Mouse (Mus musculus) lung, embryonic 14.5 days (tissue): ENCODE measurements around the gene Exoc8. TPM values are rescaled to one million over a fixed set of nuclear protein-coding genes. Genes with fewer than 3 reads are reported as not detected.

Source experiments
- ATAC-seq: fragments of 200-750 bp; cut with Nextera tagmentation; 2 replicates; pipeline ENCODE4 v1.8.0; 2017; ENCODE audit warnings: mild to moderate bottlenecking, moderate TSS enrichment, moderate library complexity; ENCODE audit not compliant: insufficient read depth
- DNase-seq: peaks from one replicate; pipeline ENCODE4 v3.0.0-alpha.2; 2015
- H3K27ac ChIP-seq: fragments of 300-500 bp; sonication (generic); 2 replicates; pipeline ENCODE4 v1.5.1; 2014; ENCODE audit warnings: low read depth, mild to moderate bottlenecking, moderate library complexity
- H3K27me3 ChIP-seq: fragments of 300-500 bp; sonication (generic); 2 replicates; pipeline ENCODE4 v1.6.1; 2014; ENCODE audit warnings: low read length, control low read depth; ENCODE audit not compliant: insufficient read depth
- H3K36me3 ChIP-seq: fragments of 300-500 bp; sonication (generic); 2 replicates; pipeline ENCODE4 v1.6.1; 2014; ENCODE audit warnings: control low read depth; ENCODE audit not compliant: insufficient read depth
- H3K4me1 ChIP-seq: fragments of 300-500 bp; sonication (generic); 2 replicates; pipeline ENCODE4 v1.6.1; 2014; ENCODE audit warnings: antibody characterized with exemption, control low read depth; ENCODE audit not compliant: insufficient read depth
- H3K4me2 ChIP-seq: fragments of 300-500 bp; sonication (generic); 2 replicates; pipeline ENCODE4 v1.6.1; 2014; ENCODE audit warnings: mild to moderate bottlenecking
- H3K4me3 ChIP-seq: fragments of 300-500 bp; sonication (generic); 2 replicates; pipeline ENCODE4 v1.5.1; 2014; ENCODE audit warnings: low read depth, low read length
- H3K9ac ChIP-seq: fragments of 300-500 bp; sonication (generic); 2 replicates; pipeline ENCODE4 v1.6.1; 2014
- H3K9me3 ChIP-seq: fragments of 300-500 bp; sonication (generic); 2 replicates; pipeline ENCODE4 v1.6.1; 2016; ENCODE audit warnings: low read depth, low read length, control low read depth
- CTCF ChIP-seq: IDR thresholded peaks from 2 replicates; pipeline ENCODE4 v1.5.1; 2016; ENCODE audit warnings: antibody characterized with exemption, low read depth
- WGBS: fragments of 180-500 bp; shearing (Covaris S2); extraction: QIAGEN DNeasy Blood & Tissue Kit; methylation state at CpG from one replicate; pipeline ENCODE4 v1.1.7; 2014; 5-methylcytosine and 5-hydroxymethylcytosine counted together
- polyA plus RNA-seq: library from polyadenylated mRNA; unstranded; fragments of >200 nt; fragmentation: Nextera tagmentation; extraction: Ambion mirVana; gene quantifications from 2 replicates; pipeline ENCODE4 v1.2.1, GENCODE M21; 2014

Exoc8 gene
- polyA plus RNA-seq, 1 experiment from 2014 or later = 9.8 TPM

- H3K4me2 ChIP-seq = no peak overlapping the region
- no peaks in the 10 kb centered on the region for H3K4me1 ChIP-seq
- 86% methylated on average over 2 of the region's 2 CpGs for WGBS
- H3K27me3 ChIP-seq = no peaks in the 10 kb centered on the region
- no peak overlapping the region for H3K27ac ChIP-seq
- H3K9me3 ChIP-seq = no peaks in the 10 kb centered on the region
- no peak overlapping the region for H3K4me3 ChIP-seq
- ATAC-seq (no peak), DNase-seq (no peak)
- peaks cover 88% of the 10 kb centered on the region for H3K36me3 ChIP-seq
- no peak overlapping the region for H3K9ac ChIP-seq
- TF ChIP-seq CTCF = no peak
Measured at GRCm38 (mm10) chr8:124905482-124905881, 8.0 kb upstream of the Exoc8 start.

DNA sequence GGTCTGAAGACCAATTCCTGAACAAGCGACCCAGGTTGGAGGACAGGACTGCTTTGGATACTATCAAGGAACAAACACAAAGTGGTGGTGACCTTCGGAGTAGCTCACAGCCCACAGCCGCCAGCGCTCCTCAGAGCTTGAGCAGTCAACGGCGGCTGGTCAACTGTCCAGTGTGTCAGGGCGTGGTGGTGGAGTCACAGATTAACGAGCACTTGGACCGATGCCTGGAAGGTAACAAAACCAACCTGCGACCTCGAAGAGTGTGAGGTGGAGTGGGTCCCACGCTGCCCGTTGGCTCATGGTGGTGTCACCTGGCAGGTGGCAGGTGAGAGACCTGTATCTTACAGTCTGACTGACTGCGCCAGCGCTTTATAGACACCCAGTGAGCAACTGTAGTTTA, 5.7 kb upstream of the Exoc8 start:
- H3K9me3 ChIP-seq = no peaks in the 10 kb centered on the region
- no peak overlapping the region for H3K4me3 ChIP-seq
- H3K4me2 ChIP-seq = no peak overlapping the region
- TF ChIP-seq CTCF = no peak
- ATAC-seq = no peak
- H3K36me3 ChIP-seq = peaks cover 76% of the 10 kb centered on the region
- H3K27me3 ChIP-seq = no peaks in the 10 kb centered on the region
- H3K27ac ChIP-seq = no peak overlapping the region
- peaks cover 7% of the 10 kb centered on the region for H3K4me1 ChIP-seq
- no peak for DNase-seq
- H3K9ac ChIP-seq = no peak overlapping the region
- WGBS = 90% methylated on average over 15 of the region's 15 CpGs

DNA sequence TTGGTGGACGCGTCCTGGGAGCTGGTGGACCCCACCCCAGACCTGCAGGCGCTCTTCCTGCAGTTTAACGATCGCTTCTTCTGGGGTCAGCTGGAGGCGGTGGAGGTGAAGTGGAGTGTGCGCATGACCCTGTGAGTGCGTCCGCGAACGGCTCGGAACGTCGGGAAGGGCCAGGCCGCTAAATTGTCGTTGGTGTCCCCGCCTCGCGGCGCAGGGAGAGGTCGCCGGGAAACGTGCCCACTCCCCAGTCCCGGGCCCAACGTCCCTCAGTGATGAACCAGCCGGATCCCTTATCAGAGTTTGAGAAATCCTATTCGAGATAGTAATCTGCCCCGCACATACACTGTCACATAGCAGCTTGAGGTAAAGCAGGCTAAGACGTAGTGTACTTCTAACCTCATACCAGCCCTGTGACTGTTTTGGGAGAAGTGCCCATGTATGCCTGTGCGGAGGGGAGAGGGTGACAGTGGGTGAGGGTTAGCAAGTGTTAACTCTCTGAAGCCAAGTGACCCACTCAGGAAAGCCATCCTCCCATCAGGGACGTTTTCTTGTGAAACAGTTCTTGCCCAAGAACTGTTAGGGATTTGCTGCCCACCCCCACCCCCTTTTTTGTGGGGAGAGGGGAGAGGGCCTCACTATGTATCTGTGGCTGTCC, 873 bp upstream of the Exoc8 start:
- Histone ChIP-seq H3K4me1 (peaks cover 7% of the 10 kb centered on the region), H3K27me3 (no peaks in the 10 kb centered on the region), H3K36me3 (peaks cover 58% of the 10 kb centered on the region), H3K27ac (no peak overlapping the region), H3K4me3 (peak overlapping the region; percentile 92), H3K9me3 (no peaks in the 10 kb centered on the region), H3K9ac (peak overlapping the region; percentile 79), H3K4me2 (peak overlapping the region; percentile 98)
- ATAC-seq (no peak), DNase-seq (no peak)
- WGBS = 4% methylated on average over 31 of the region's 31 CpGs
- no peak for TF ChIP-seq CTCF

DNA sequence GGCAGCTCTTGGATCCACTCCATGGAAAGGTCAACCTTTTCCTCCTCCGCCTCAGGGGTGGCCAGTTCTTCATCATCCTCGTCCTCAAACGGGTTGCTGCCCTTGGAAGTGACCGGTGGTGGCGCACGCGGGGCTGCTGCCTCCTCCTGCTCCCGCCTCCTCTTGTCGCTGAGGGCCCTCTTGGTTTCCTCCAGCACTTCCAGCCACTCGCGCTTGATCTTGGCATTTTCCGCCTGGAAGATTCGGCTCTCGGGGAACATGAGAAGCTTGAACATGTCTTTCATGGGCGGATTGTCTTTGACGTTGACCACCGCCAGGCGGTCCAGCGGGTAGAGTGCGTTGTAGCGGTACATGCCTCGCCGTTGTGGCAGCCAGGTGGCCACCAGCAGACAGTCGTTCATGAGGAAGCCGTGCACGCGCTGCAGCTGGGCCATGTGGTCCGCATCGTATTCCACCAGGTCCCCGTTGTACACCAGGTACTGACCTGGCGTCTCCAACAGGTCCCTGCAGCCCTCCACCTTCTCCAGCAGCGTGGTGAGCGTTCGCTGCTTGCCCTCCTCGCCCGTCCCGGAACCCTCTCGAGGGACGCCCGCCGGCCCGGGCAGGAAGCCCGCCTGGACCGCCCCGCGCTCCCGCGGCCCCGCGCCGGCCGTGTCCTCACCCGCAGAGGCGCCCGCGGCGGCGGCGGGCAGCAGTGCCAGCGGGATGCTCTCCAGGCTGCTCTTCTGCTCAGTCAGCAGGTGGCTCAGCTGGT, 696 bp downstream of the Exoc8 start:
- Histone ChIP-seq H3K9me3 (no peaks in the 10 kb centered on the region), H3K27me3 (no peaks in the 10 kb centered on the region), H3K4me2 (peak overlapping the region; percentile 98), H3K9ac (peak overlapping the region; percentile 79), H3K4me1 (peaks cover 7% of the 10 kb centered on the region), H3K27ac (peak overlapping the region; percentile 81), H3K4me3 (peak overlapping the region; percentile 92), H3K36me3 (peaks cover 43% of the 10 kb centered on the region)
- DNase-seq (peak; percentile 81), ATAC-seq (peak; percentile 61)
- under 1% methylated on average over 55 of the region's 60 CpGs for WGBS
- peak; percentile 71 for TF ChIP-seq CTCF

GRCm38 (mm10) chr8:124896010-124896631, 1.4 kb downstream of the Exoc8 start:
- Histone ChIP-seq H3K4me3 (peak overlapping the region; percentile 92), H3K27ac (peak overlapping the region; percentile 4; the same call in 1 of the 2 replicates), H3K36me3 (peaks cover 45% of the 10 kb centered on the region), H3K9ac (peak overlapping the region; percentile 79), H3K9me3 (no peaks in the 10 kb centered on the region), H3K27me3 (no peaks in the 10 kb centered on the region), H3K4me1 (peaks cover 7% of the 10 kb centered on the region), H3K4me2 (peak overlapping the region; percentile 98)
- 60% methylated on average over 26 of the region's 26 CpGs for WGBS
- TF ChIP-seq CTCF = no peak
- DNase-seq (peak; percentile 64), ATAC-seq (peak; percentile 2; the same call in 1 of the 2 replicates)

DNA sequence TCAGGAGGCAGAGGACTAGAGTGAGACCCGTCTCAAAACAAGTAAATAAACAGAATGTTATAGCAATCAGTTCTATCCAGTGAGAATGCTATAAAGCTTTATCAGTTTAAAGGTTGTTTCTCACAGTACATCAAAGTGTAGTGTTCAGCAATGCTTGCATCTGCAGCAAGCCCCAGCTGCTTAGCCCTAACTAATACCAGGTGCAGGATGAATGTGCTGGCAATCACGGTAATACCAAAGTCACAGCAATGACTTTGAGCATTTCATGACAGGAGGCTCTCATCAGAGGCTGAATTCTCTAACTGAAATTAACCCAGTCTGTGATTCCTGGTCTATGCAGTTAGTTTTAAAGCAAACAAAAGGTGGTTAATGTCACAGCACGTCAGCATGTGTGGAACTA, 4.9 kb downstream of the Exoc8 start:
- WGBS = 69% methylated on average over 3 of the region's 3 CpGs

GRCm38 (mm10) chr8:124888385-124888784, 9.1 kb downstream of the Exoc8 start:
- no peak for DNase-seq
- 93% methylated on average over 5 of the region's 5 CpGs for WGBS
- H3K27ac ChIP-seq = no peak overlapping the region
- H3K27me3 ChIP-seq = no peaks in the 10 kb centered on the region
- no peaks in the 10 kb centered on the region for H3K4me1 ChIP-seq
- H3K4me3 ChIP-seq = no peak overlapping the region
- no peak overlapping the region for H3K9ac ChIP-seq
- peaks cover 84% of the 10 kb centered on the region for H3K36me3 ChIP-seq
- ATAC-seq = no peak
- H3K9me3 ChIP-seq = no peaks in the 10 kb centered on the region; the same call in 1 of the 2 replicates
- no peak overlapping the region for H3K4me2 ChIP-seq
- no peak; the same call in 1 of the 2 replicates for TF ChIP-seq CTCF

More for the DNA sequence above, 4.9 kb downstream of the Exoc8 start:
- Histone ChIP-seq H3K4me1 (no peaks in the 10 kb centered on the region), H3K27me3 (no peaks in the 10 kb centered on the region), H3K4me2 (no peak overlapping the region), H3K27ac (no peak overlapping the region), H3K9me3 (no peaks in the 10 kb centered on the region; the same call in 1 of the 2 replicates), H3K36me3 (peaks cover 65% of the 10 kb centered on the region), H3K9ac (no peak overlapping the region), H3K4me3 (no peak overlapping the region)
- TF ChIP-seq CTCF = no peak
- ATAC-seq (no peak), DNase-seq (no peak)
